Mouse (Mus musculus): ENCODE results near the gene Gpr19. TPM values are rescaled to one million over a fixed set of nuclear protein-coding genes. Genes with fewer than 3 reads are reported as not detected.
A peak's percentile ranks its signal among the peaks of the same experiment; 100 is the strongest.

Gene Gpr19
- polyA plus RNA-seq, 1 experiment from 2014 or later = 46.8 TPM

GRCm38 (mm10) chr6:134932486-134933206 lies 34.3 kb upstream of the Gpr19 start:
- Histone ChIP-seq H3K36me3 (ENCODE audit: control insufficient read depth, insufficient read depth, low read length) (no peaks in the 10 kb centered on the region), H3K4me2 (ENCODE audit: low read length) (no peak overlapping the region), H3K9ac (ENCODE audit: low read depth, low read length) (no peak overlapping the region), H3K27me3 (ENCODE audit: control insufficient read depth, insufficient read depth, low read depth, low read length) (no peaks in the 10 kb centered on the region), H3K9me3 (replicated peaks; ENCODE audit: control insufficient read depth, low read length, poor library complexity, severe bottlenecking) (no peaks in the 10 kb centered on the region), H3K4me3 (ENCODE audit: low read depth, low read length) (no peak overlapping the region), H3K4me1 (ENCODE audit: control insufficient read depth, insufficient read depth, low read length) (peaks cover 2% of the 10 kb centered on the region), H3K27ac (ENCODE audit: low read length) (no peak overlapping the region)
- WGBS = 79% methylated on average over 12 of the region's 12 CpGs
- ATAC-seq = no peak

- Histone ChIP-seq H3K9ac (ENCODE audit: low read depth, low read length) (no peak overlapping the region), H3K9me3 (replicated peaks; ENCODE audit: control insufficient read depth, low read length, poor library complexity, severe bottlenecking) (no peaks in the 10 kb centered on the region), H3K4me3 (ENCODE audit: low read depth, low read length) (no peak overlapping the region), H3K4me2 (ENCODE audit: low read length) (no peak overlapping the region), H3K36me3 (ENCODE audit: control insufficient read depth, insufficient read depth, low read length) (no peaks in the 10 kb centered on the region), H3K27ac (ENCODE audit: low read length) (no peak overlapping the region), H3K4me1 (ENCODE audit: control insufficient read depth, insufficient read depth, low read length) (peaks cover 11% of the 10 kb centered on the region), H3K27me3 (ENCODE audit: control insufficient read depth, insufficient read depth, low read depth, low read length) (no peaks in the 10 kb centered on the region)
- ATAC-seq = no peak
- 84% methylated on average over 3 of the region's 3 CpGs for WGBS
Observed at GRCm38 (mm10) chr6:134931146-134931545, 32.8 kb upstream of the Gpr19 start.

- Histone ChIP-seq H3K27ac (ENCODE audit: low read length) (no peak overlapping the region), H3K36me3 (ENCODE audit: control insufficient read depth, insufficient read depth, low read length) (no peaks in the 10 kb centered on the region), H3K4me2 (ENCODE audit: low read length) (peak overlapping the region; percentile 15; the same call in 1 of the 2 replicates), H3K27me3 (ENCODE audit: control insufficient read depth, insufficient read depth, low read depth, low read length) (no peaks in the 10 kb centered on the region), H3K4me3 (ENCODE audit: low read depth, low read length) (no peak overlapping the region), H3K4me1 (ENCODE audit: control insufficient read depth, insufficient read depth, low read length) (peaks cover 11% of the 10 kb centered on the region), H3K9me3 (replicated peaks; ENCODE audit: control insufficient read depth, low read length, poor library complexity, severe bottlenecking) (no peaks in the 10 kb centered on the region), H3K9ac (ENCODE audit: low read depth, low read length) (no peak overlapping the region)
- ATAC-seq = no peak
- 74% methylated on average over 7 of the region's 7 CpGs for WGBS
Observed at GRCm38 (mm10) chr6:134930383-134930782, 32.0 kb upstream of the Gpr19 start.

- Histone ChIP-seq H3K4me3 (ENCODE audit: low read depth, low read length) (no peak overlapping the region), H3K27me3 (ENCODE audit: control insufficient read depth, insufficient read depth, low read depth, low read length) (no peaks in the 10 kb centered on the region), H3K36me3 (ENCODE audit: control insufficient read depth, insufficient read depth, low read length) (no peaks in the 10 kb centered on the region), H3K9ac (ENCODE audit: low read depth, low read length) (no peak overlapping the region), H3K4me2 (ENCODE audit: low read length) (peak overlapping the region; percentile 15; the same call in 1 of the 2 replicates), H3K9me3 (replicated peaks; ENCODE audit: control insufficient read depth, low read length, poor library complexity, severe bottlenecking) (no peaks in the 10 kb centered on the region), H3K4me1 (ENCODE audit: control insufficient read depth, insufficient read depth, low read length) (peaks cover 11% of the 10 kb centered on the region), H3K27ac (ENCODE audit: low read length) (no peak overlapping the region)
- ATAC-seq = no peak
- WGBS = 40% methylated on average over 4 of the region's 4 CpGs
Observed at GRCm38 (mm10) chr6:134929926-134930325, 31.5 kb upstream of the Gpr19 start.

- H3K36me3 ChIP-seq (ENCODE audit: control insufficient read depth, insufficient read depth, low read length) = no peaks in the 10 kb centered on the region
- H3K9me3 ChIP-seq (replicated peaks; ENCODE audit: control insufficient read depth, low read length, poor library complexity, severe bottlenecking) = no peaks in the 10 kb centered on the region
- peak overlapping the region; percentile 59 for H3K9ac ChIP-seq (ENCODE audit: low read depth, low read length)
- H3K4me2 ChIP-seq (ENCODE audit: low read length) = peak overlapping the region; percentile 76
- WGBS = under 1% methylated on average over 15 of the region's 15 CpGs
- H3K4me1 ChIP-seq (ENCODE audit: control insufficient read depth, insufficient read depth, low read length) = peaks cover 11% of the 10 kb centered on the region
- H3K27ac ChIP-seq (ENCODE audit: low read length) = peak overlapping the region; percentile 58; the same call in 1 of the 2 replicates
- H3K27me3 ChIP-seq (ENCODE audit: control insufficient read depth, insufficient read depth, low read depth, low read length) = no peaks in the 10 kb centered on the region
- H3K4me3 ChIP-seq (ENCODE audit: low read depth, low read length) = peak overlapping the region; percentile 49
- peak; percentile 30 for ATAC-seq
Observed at GRCm38 (mm10) chr6:134928889-134929310, 30.5 kb upstream of the Gpr19 start.

- H3K27me3 ChIP-seq (ENCODE audit: control insufficient read depth, insufficient read depth, low read depth, low read length) = no peaks in the 10 kb centered on the region
- peak overlapping the region; percentile 76 for H3K4me2 ChIP-seq (ENCODE audit: low read length)
- peak overlapping the region; percentile 49 for H3K4me3 ChIP-seq (ENCODE audit: low read depth, low read length)
- ATAC-seq = peak; percentile 88
- peaks cover 14% of the 10 kb centered on the region for H3K4me1 ChIP-seq (ENCODE audit: control insufficient read depth, insufficient read depth, low read length)
- WGBS = under 1% methylated on average over 63 of the region's 63 CpGs
- no peaks in the 10 kb centered on the region for H3K36me3 ChIP-seq (ENCODE audit: control insufficient read depth, insufficient read depth, low read length)
- peak overlapping the region; percentile 71 for H3K27ac ChIP-seq (ENCODE audit: low read length)
- H3K9ac ChIP-seq (ENCODE audit: low read depth, low read length) = peak overlapping the region; percentile 59
- H3K9me3 ChIP-seq (replicated peaks; ENCODE audit: control insufficient read depth, low read length, poor library complexity, severe bottlenecking) = no peaks in the 10 kb centered on the region
Observed at GRCm38 (mm10) chr6:134928096-134928888, 29.9 kb upstream of the Gpr19 start.

GRCm38 (mm10) chr6:134927595-134928095 lies 29.3 kb upstream of the Gpr19 start:
- peak overlapping the region; percentile 49 for H3K4me3 ChIP-seq (ENCODE audit: low read depth, low read length)
- H3K9me3 ChIP-seq (replicated peaks; ENCODE audit: control insufficient read depth, low read length, poor library complexity, severe bottlenecking) = no peaks in the 10 kb centered on the region
- ATAC-seq = peak; percentile 41
- 2% methylated on average over 13 of the region's 13 CpGs for WGBS
- no peaks in the 10 kb centered on the region for H3K27me3 ChIP-seq (ENCODE audit: control insufficient read depth, insufficient read depth, low read depth, low read length)
- H3K36me3 ChIP-seq (ENCODE audit: control insufficient read depth, insufficient read depth, low read length) = no peaks in the 10 kb centered on the region
- peak overlapping the region; percentile 71 for H3K27ac ChIP-seq (ENCODE audit: low read length)
- H3K9ac ChIP-seq (ENCODE audit: low read depth, low read length) = peak overlapping the region; percentile 59
- peak overlapping the region; percentile 76 for H3K4me2 ChIP-seq (ENCODE audit: low read length)
- H3K4me1 ChIP-seq (ENCODE audit: control insufficient read depth, insufficient read depth, low read length) = peaks cover 19% of the 10 kb centered on the region

- under 1% methylated on average over 63 of the region's 63 CpGs for WGBS
- no peaks in the 10 kb centered on the region for H3K36me3 ChIP-seq (ENCODE audit: control insufficient read depth, insufficient read depth, low read length)
- peak overlapping the region; percentile 76 for H3K4me2 ChIP-seq (ENCODE audit: low read length)
- H3K4me1 ChIP-seq (ENCODE audit: control insufficient read depth, insufficient read depth, low read length) = peaks cover 25% of the 10 kb centered on the region
- peak; percentile 32 for ATAC-seq
- H3K9ac ChIP-seq (ENCODE audit: low read depth, low read length) = peak overlapping the region; percentile 59
- H3K27ac ChIP-seq (ENCODE audit: low read length) = peak overlapping the region; percentile 71
- no peaks in the 10 kb centered on the region for H3K9me3 ChIP-seq (replicated peaks; ENCODE audit: control insufficient read depth, low read length, poor library complexity, severe bottlenecking)
- H3K4me3 ChIP-seq (ENCODE audit: low read depth, low read length) = peak overlapping the region; percentile 49
- no peaks in the 10 kb centered on the region for H3K27me3 ChIP-seq (ENCODE audit: control insufficient read depth, insufficient read depth, low read depth, low read length)
Observed at GRCm38 (mm10) chr6:134926803-134927594, 28.6 kb upstream of the Gpr19 start.
